In the genomic region with DNA sequence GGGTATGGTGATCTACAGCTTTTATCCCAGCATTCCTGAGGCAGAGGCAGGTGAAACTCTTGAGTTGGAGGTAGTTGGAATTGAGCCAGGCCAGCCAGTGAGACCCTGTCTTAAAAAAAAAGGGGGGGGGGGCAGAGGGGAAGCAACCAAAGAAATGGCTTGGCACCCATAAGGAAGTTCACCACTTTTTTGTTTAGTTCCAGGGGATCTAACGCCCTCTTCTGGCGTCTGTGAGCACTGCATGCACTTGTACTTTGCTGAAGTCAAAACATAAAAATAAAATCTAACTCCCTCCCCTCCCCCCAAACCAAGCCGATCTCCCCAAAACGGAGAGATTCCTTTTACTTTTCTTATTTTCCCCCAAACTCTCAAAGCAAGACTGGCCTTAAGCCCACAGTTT, we compare ENCODE assay signal across 9 mouse cellular contexts. TPM values are rescaled to one million over a fixed set of nuclear protein-coding genes. Genes with fewer than 3 reads are reported as not detected.
DNase-seq lines count a peak whose midpoint lies in the region; ATAC-seq and TF ChIP-seq lines count a peak whose summit lies in the region.
"Had no signal": no experiment of that assay in that cellular context is flagged by ENCODE, and none has a peak within 500 bp of the region (broad histone marks: within the 10 kb centered on the region; RNA-seq: fewer than 3 reads in every experiment).

No protein-coding gene starts in this region.

- H3K4me3 ChIP-seq in hindbrain, embryonic 11.5 days (ENCODE audit: low read depth, low read length): no peak overlapping the region
- H3K4me3 ChIP-seq in hindbrain, embryonic 12.5 days: no peak overlapping the region
- no peak overlapping the region for H3K4me3 ChIP-seq in cortical plate, adult 2 months (ENCODE audit: insufficient read depth, low read length)
- H3K4me3 ChIP-seq: heart, embryonic 15.5 days had no signal

- DNase-seq in hindbrain, embryonic 11.5 days (ENCODE audit: low spot score): peak; percentile 47
- DNase-seq in spleen, adult 12 weeks (ENCODE audit: low spot score): peak; percentile 11
- no peak for DNase-seq in spleen, postnatal 36 days (ENCODE audit: low spot score in 2 of 2)
- DNase-seq in thymus, postnatal 25 days: peak; percentile 30

- H3K9ac ChIP-seq in hindbrain, embryonic 11.5 days (ENCODE audit: low read depth, low read length): no peak overlapping the region
- H3K9ac ChIP-seq in hindbrain, embryonic 12.5 days: no peak overlapping the region
- H3K9ac ChIP-seq: heart, embryonic 15.5 days had no signal

- no peaks in the 10 kb centered on the region for H3K27me3 ChIP-seq in hindbrain, embryonic 11.5 days (ENCODE audit: control insufficient read depth, insufficient read depth, low read length)
- H3K27me3 ChIP-seq in hindbrain, embryonic 12.5 days: no peaks in the 10 kb centered on the region
- H3K27me3 ChIP-seq: heart, embryonic 15.5 days had no signal

- H3K36me3 ChIP-seq in hindbrain, embryonic 11.5 days (ENCODE audit: control insufficient read depth, insufficient read depth, low read length): no peaks in the 10 kb centered on the region
- no peaks in the 10 kb centered on the region for H3K36me3 ChIP-seq in hindbrain, embryonic 12.5 days
- H3K36me3 ChIP-seq: heart, embryonic 15.5 days had no signal

- no peak for TF ChIP-seq POLR2A in cortical plate, adult 2 months (IDR thresholded peaks at IDR 0.05; ENCODE audit: extremely low read depth, insufficient read depth, low read length)

- 52% methylated on average over 4 of the region's 4 CpGs for WGBS in hindbrain, embryonic 11.5 days
- 58% methylated on average over 4 of the region's 4 CpGs for WGBS in hindbrain, embryonic 12.5 days

- H3K4me2 ChIP-seq in hindbrain, embryonic 11.5 days (replicated peaks; ENCODE audit: low read depth, low read length): no peak overlapping the region
- H3K4me2 ChIP-seq in hindbrain, embryonic 12.5 days (replicated peaks): no peak overlapping the region
- H3K4me2 ChIP-seq: heart, embryonic 15.5 days had no signal

- peak; percentile 43 for TF ChIP-seq CTCF in cortical plate, adult 2 months (IDR thresholded peaks at IDR 0.05; ENCODE audit: extremely low read depth, insufficient read depth, low read length)

- H3K27ac ChIP-seq in hindbrain, embryonic 11.5 days (ENCODE audit: low read depth, low read length): no peak overlapping the region
- no peak overlapping the region for H3K27ac ChIP-seq in hindbrain, embryonic 12.5 days
- no peak overlapping the region for H3K27ac ChIP-seq in cortical plate, adult 2 months (ENCODE audit: insufficient read depth, low read length)
- H3K27ac ChIP-seq: heart, embryonic 15.5 days had no signal

- no peaks in the 10 kb centered on the region for H3K9me3 ChIP-seq in hindbrain, embryonic 11.5 days (ENCODE audit: control insufficient read depth, low read length)
- H3K9me3 ChIP-seq in hindbrain, embryonic 12.5 days (replicated peaks): no peaks in the 10 kb centered on the region
- H3K9me3 ChIP-seq: heart, embryonic 15.5 days had no signal

- ATAC-seq in hindbrain, embryonic 11.5 days (ENCODE audit: low FRiP score): no peak
- ATAC-seq in hindbrain, embryonic 12.5 days (ENCODE audit: low FRiP score): no peak
- no peak for ATAC-seq in erythroid progenitor cell, adult 5-6 weeks (replicated peaks; ENCODE audit: low FRiP score, poor library complexity, severe bottlenecking)
- no peak for ATAC-seq in erythroblast, adult 5-6 weeks (replicated peaks; ENCODE audit: low FRiP score, poor library complexity, severe bottlenecking)

- no peaks in the 10 kb centered on the region; the same call in 1 of the 2 replicates for H3K4me1 ChIP-seq in hindbrain, embryonic 11.5 days (replicated peaks; ENCODE audit: control insufficient read depth, insufficient read depth, low read length)
- H3K4me1 ChIP-seq in hindbrain, embryonic 12.5 days: peaks cover 14% of the 10 kb centered on the region
- peaks cover 4% of the 10 kb centered on the region; the same call in 1 of the 2 replicates for H3K4me1 ChIP-seq in cortical plate, adult 2 months (ENCODE audit: control insufficient read depth, insufficient read depth, low read length)

RNA-seq across cellular contexts. Expression of a gene that starts 3.3 kb away (rescaled TPM):
- polyA plus RNA-seq in hindbrain, embryonic 11.5 days (2014; fragmentation: Nextera tagmentation; extraction: Ambion mirVana): 8.7 and 8.8 TPM in 2 replicates
- polyA plus RNA-seq in hindbrain, embryonic 12.5 days (2016; fragmentation: Nextera tagmentation; extraction: Ambion mirVana): 6.7 and 7.3 TPM in 2 replicates
- polyA plus RNA-seq in cortical plate, adult 2 months (2012; rRNA removed): 4.3 and 5.1 TPM in 2 replicates
- 0.42 and 5.4 TPM in 2 replicates for total RNA-seq in erythroid progenitor cell, adult 5-6 weeks (2015; ENCODE audit: low replicate concordance)
- 0.13 and 2.6 TPM in 2 replicates for total RNA-seq in erythroid progenitor cell, adult 5-6 weeks (2017; ENCODE audit: low replicate concordance)
- total RNA-seq in erythroblast, adult 5-6 weeks (2015; ENCODE audit: low replicate concordance): 2.1 and 2.3 TPM in 2 replicates
- 0.70 and 0.85 TPM in 2 replicates for total RNA-seq in erythroblast, adult 5-6 weeks (2017; ENCODE audit: low replicate concordance)

RNA-seq across cellular contexts. Expression of a gene that starts 48.5 kb away (rescaled TPM):
- 9.6 and 16.8 TPM in 2 replicates for polyA plus RNA-seq in hindbrain, embryonic 11.5 days (2014; fragmentation: Nextera tagmentation; extraction: Ambion mirVana)
- polyA plus RNA-seq in hindbrain, embryonic 12.5 days (2016; fragmentation: Nextera tagmentation; extraction: Ambion mirVana): 10.1 and 22.2 TPM in 2 replicates
- polyA plus RNA-seq in cortical plate, adult 2 months (2012; rRNA removed): 24.8 and 26.6 TPM in 2 replicates
- 41.8 TPM in 1 of 2 replicates, not detected in the other for total RNA-seq in erythroid progenitor cell, adult 5-6 weeks (2015; ENCODE audit: low replicate concordance)
- not detected in 2 replicates for total RNA-seq in erythroid progenitor cell, adult 5-6 weeks (2017; ENCODE audit: low replicate concordance)
- 12.9 and 13.4 TPM in 2 replicates for total RNA-seq in erythroblast, adult 5-6 weeks (2015; ENCODE audit: low replicate concordance)
- 1.3 and 3.3 TPM in 2 replicates for total RNA-seq in erythroblast, adult 5-6 weeks (2017; ENCODE audit: low replicate concordance)

Comparison
In these comparisons a context has a peak if more than half of its experiments do, and no peak if none do; other contexts are left out.
1. DNase-seq: peak in hindbrain, embryonic 11.5 days (single experiment), spleen, adult 12 weeks (single experiment) and thymus, postnatal 25 days (single experiment); none in spleen, postnatal 36 days (0 of 2).